Mouse (Mus musculus): ENCODE results near the gene Emp1.

Gene Emp1

GRCm38 (mm10) chr6:135363344-135364040, 1.1 kb downstream of the Emp1 start:
- no peak for DNase-seq (ENCODE audit: low spot score in 2 of 2)

DNA sequence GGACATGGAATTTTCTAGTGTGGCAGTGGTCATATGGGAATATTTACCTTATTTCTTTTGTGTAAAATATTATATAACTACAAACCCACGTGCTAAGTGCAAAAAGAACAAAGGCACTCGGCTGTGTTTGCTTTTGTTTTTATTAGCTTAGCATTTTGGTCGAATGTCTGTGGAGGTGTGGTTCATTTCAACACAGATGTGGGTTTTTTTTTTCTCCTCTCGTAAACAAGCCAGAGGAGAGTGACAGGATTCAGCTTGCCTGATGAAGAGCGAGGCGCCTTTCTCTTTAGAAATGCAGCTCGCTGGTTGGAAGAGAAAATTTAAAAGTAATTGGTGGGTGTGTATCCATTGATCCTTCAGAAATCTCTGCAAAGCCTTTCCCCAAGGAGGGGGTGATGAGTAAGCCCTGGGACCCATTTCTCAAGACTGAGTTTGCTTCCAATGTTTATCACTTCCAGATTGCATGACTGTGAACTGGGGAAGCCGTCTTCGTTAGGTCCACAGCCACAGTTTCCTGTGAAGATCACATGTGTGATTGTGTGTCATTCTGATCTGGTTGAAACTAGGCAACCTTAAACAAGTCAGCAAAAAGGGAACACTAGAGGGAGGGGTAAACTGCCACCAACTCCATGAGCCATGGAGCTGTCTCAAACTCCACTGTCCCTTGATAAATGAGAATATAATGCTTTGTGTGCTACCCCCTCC, 1.8 kb downstream of the Emp1 start:
- no peak for DNase-seq (ENCODE audit: low spot score in 2 of 2)

- no peak for DNase-seq (ENCODE audit: low spot score in 2 of 2)
Measured at GRCm38 (mm10) chr6:135364891-135365301, 2.6 kb downstream of the Emp1 start.

DNA sequence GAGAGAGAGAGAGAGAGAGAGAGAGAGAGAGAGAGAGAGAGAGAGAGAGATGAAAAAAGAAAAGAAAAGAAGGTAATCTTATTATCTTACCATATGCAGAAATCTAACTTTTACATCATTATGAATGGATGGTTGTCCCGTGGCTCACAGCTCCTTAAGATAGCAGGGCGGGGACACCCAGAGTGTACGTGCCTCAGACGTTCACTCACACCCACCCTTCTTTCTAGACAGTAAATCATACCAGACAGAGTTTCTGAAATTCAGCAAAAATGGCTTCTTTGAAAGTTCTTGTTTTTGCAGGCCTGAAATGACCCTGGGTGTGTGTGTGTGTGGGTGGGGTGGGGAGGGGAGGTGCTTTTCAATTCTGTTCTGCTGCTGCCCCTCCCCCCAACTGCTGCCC, 3.3 kb downstream of the Emp1 start:
- no peak for DNase-seq (ENCODE audit: low spot score in 2 of 2)

DNA sequence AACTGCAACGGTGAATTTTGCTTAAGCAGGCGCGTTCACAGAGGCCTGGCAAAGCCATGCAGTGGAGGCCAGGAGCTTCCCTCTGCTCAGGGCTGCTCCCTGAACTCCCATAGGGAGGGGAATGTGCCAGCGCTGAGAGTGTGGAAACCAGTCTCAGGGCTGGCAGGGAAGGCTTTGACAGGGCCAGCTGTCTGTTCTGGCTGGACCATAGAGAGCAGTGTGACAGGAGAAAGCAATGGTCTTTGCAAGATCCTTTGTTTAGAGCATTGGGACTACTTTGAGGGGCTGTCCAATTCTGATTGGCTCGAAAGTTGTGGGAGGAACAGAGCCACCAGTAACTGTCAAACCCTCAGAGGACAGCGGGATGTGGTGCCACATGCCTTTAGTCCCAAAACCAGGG, 5.9 kb downstream of the Emp1 start:
- no peak for DNase-seq (ENCODE audit: low spot score in 2 of 2)

GRCm38 (mm10) chr6:135369551-135369968, 7.2 kb downstream of the Emp1 start:
- DNase-seq (ENCODE audit: low spot score in 2 of 2): peak in 1 of 2 experiments; percentile 53

GRCm38 (mm10) chr6:135370954-135371353, 8.6 kb downstream of the Emp1 start:
- no peak for DNase-seq (ENCODE audit: low spot score in 2 of 2)

- no peak for DNase-seq (ENCODE audit: low spot score in 2 of 2)
Measured at GRCm38 (mm10) chr6:135373357-135373756, 11.0 kb downstream of the Emp1 start.

- DNase-seq (ENCODE audit: low spot score in 2 of 2): no peak
Measured at GRCm38 (mm10) chr6:135375818-135376217, 13.5 kb downstream of the Emp1 start.

DNA sequence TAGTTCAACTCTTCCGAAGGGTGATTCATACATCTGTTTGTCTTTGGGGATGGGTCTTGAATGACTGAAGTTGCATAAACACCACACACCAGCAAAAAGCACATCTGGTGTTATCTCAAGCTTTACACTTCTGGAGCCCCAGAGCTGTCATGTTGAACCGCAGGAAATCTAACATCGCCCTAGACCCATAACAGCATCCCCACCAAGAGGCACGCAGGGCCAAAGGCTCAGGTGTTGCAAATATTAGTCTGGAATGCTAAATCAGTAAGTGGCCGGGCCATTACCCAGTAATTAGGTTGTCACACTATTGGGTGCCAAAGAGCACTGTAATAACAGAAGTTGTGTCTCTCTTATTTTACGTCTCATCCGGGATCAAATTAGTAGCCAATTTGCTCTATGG, 13.9 kb downstream of the Emp1 start:
- DNase-seq (ENCODE audit: low spot score in 2 of 2): no peak

DNA sequence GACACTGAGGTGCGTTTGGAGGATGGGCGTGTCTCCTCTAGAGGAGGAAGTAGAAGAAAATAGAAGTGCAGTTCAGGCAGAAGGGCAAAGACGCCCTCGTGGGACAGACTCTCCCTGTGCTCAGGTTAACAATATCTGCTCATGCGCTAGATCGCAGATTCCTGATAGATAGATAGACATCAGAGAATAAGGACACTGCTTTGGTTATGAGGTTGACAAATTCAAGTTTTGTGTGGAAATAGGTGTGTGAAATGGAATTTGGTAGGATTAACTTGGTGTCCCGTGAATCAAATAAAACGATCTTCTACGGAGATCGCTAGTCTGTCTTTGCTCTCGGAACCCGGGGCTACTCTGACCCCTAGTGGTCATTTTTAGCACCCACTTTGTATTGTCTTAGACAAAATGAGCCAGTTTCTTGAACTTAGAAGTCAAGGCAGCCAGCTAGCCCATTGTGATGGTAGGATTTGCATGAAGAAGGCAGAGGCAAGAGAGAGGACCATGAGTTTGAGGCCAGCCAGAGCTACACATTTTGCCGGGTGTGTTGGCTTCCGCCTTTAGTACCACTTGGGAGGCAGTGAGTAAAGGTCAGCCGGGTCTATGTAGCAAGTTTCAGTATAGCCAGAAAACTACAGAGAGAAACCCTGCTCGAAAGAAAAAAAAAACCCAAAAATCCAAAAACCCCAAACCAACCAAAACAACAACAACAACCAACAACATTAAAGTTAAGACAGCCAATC, 15.4 kb downstream of the Emp1 start:
- DNase-seq (ENCODE audit: low spot score in 2 of 2): peak in 1 of 2 experiments; percentile 72

DNA sequence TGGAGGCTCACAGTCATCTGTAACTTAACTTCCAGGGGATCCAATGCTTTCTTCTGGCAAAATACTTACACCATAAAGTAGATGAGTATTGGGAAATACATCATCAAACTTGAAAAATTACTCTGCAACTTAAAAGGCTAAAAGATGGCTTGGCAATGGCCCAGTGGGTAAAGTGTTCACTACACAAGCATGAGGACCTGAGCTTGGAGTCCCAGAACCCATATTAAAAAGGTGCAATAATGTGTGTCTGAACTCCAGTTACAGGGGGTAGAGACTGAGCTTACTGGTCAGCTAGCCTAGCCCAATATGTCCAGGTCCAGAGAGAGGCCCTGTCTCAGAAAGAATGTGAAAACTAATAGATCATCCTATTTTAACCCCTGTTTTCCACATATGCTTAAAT, 21.6 kb downstream of the Emp1 start:
- DNase-seq (ENCODE audit: low spot score in 2 of 2): no peak

- DNase-seq (ENCODE audit: low spot score in 2 of 2): peak in 1 of 2 experiments; percentile 42
Measured at GRCm38 (mm10) chr6:135385738-135386459, 23.6 kb downstream of the Emp1 start.

- DNase-seq (ENCODE audit: low spot score in 2 of 2): no peak
Measured at GRCm38 (mm10) chr6:135387653-135388052, 25.3 kb downstream of the Emp1 start.

- no peak for DNase-seq (ENCODE audit: low spot score in 2 of 2)
Measured at GRCm38 (mm10) chr6:135388711-135389110, 26.4 kb downstream of the Emp1 start.

- DNase-seq (ENCODE audit: low spot score in 2 of 2): no peak
Measured at GRCm38 (mm10) chr6:135390398-135390797, 28.1 kb downstream of the Emp1 start.

- no peak for DNase-seq (ENCODE audit: low spot score in 2 of 2)
Measured at GRCm38 (mm10) chr6:135395375-135395774, 33.0 kb downstream of the Emp1 start.

DNA sequence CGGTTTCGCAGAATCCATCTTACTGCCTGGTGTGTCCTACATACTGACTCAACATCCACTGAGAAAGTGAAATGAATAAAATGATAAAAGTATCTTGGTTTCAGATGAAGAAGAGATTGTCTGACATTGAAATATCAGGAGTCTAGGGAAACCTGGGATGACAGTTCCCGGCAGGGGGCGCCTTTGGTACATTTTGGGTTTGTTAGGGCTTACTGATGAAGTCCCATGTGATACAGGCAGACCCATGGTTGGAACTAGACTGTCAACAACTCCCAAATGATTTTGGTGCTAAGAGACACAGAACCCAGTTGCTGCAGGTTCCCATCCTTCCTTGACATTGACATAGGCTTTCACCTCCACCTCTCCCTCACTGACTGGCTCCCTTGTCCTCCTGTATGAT, 34.7 kb downstream of the Emp1 start:
- DNase-seq (ENCODE audit: low spot score in 2 of 2): no peak

GRCm38 (mm10) chr6:135397788-135398187, 35.4 kb downstream of the Emp1 start:
- DNase-seq (ENCODE audit: low spot score in 2 of 2): no peak

GRCm38 (mm10) chr6:135398801-135399200, 36.5 kb downstream of the Emp1 start:
- no peak for DNase-seq (ENCODE audit: low spot score in 2 of 2)

DNA sequence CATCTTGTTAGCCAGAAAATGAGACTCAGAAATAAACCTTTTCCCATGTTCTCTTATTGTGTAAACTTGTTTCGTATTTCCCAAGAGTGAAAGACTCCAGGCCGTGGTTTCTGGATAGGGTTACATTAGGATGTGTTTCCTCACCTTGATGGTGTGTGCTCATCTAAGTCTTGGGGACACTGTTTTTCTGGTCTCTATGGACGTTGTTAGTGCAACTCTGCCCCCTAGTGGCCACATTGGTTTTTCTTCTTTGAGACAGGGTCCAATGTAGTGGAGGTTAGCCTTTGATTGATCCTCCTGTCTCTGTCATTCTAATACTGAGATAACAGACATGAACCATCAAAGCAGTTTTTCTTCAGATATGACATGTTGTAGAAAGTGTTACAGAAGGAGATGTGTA, 38.0 kb downstream of the Emp1 start:
- peak in 1 of 2 experiments; percentile 81 for DNase-seq (ENCODE audit: low spot score in 2 of 2)

DNA sequence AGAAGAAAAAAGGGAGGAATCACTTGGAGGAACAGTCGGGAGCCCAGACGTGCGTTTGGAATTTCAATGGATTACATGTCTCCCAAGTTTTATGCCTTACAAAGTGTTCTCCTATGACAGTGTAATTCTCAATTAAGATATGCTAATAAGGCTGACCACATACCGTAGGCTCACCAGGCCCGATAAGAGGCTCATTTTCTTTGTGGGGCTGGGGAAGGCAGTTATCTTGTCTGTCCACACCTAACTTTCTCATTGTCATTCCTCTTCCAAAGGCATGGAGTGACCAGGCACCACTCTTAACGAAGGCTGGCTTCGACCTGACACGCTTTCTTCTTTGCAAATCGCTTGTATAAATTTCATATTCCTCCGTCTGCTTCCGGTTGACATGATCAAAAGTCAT, 42.7 kb downstream of the Emp1 start:
- DNase-seq (ENCODE audit: low spot score in 2 of 2): no peak
